Mouse (Mus musculus) embryonic facial prominence, embryonic 13.5 days (tissue): Measurements from ENCODE around the gene Ywhah. TPM values are rescaled to one million over a fixed set of nuclear protein-coding genes. Genes with fewer than 3 reads are reported as not detected.
"Not testable (repeated sequence)": the region's sequence is repeated elsewhere in the genome, so short reads cannot be mapped to it uniquely, and the experiment has no call there.

Experiments used
- ATAC-seq: fragments of 200-750 bp; cut with Nextera tagmentation; 2 replicates; pipeline ENCODE4 v1.8.0; 2017; ENCODE audit warnings: low read depth; ENCODE audit not compliant: insufficient number of reproducible peaks, insufficient read depth, low FRiP score, low TSS enrichment
- H3K27ac ChIP-seq: fragments of 300-500 bp; sonication (generic); 2 replicates; pipeline ENCODE4 v1.5.1; 2015; ENCODE audit warnings: moderate library complexity, mild to moderate bottlenecking, inconsistent platforms
- H3K27me3 ChIP-seq: fragments of 300-500 bp; sonication (generic); 2 replicates; pipeline ENCODE4 v1.6.1; 2015; ENCODE audit warnings: mild to moderate bottlenecking, inconsistent platforms
- H3K36me3 ChIP-seq: fragments of 300-500 bp; sonication (generic); 2 replicates; pipeline ENCODE4 v1.6.1; 2015; ENCODE audit warnings: mild to moderate bottlenecking, inconsistent platforms
- H3K4me1 ChIP-seq: fragments of 300-500 bp; sonication (generic); 2 replicates; pipeline ENCODE4 v1.6.1; 2015; ENCODE audit warnings: inconsistent platforms
- H3K4me2 ChIP-seq: fragments of 300-500 bp; sonication (generic); 2 replicates; pipeline ENCODE4 v1.6.1; 2015; ENCODE audit warnings: moderate library complexity, mild to moderate bottlenecking, inconsistent platforms
- H3K4me3 ChIP-seq: fragments of 300-500 bp; sonication (generic); 2 replicates; pipeline ENCODE4 v1.5.1; 2015; ENCODE audit warnings: mild to moderate bottlenecking, inconsistent platforms
- H3K9ac ChIP-seq: fragments of 300-500 bp; sonication (generic); 2 replicates; pipeline ENCODE4 v1.6.1; 2015; ENCODE audit warnings: mild to moderate bottlenecking, inconsistent platforms
- H3K9me3 ChIP-seq: fragments of 300-500 bp; sonication (generic); 2 replicates; pipeline ENCODE4 v1.6.1; 2016; ENCODE audit warnings: inconsistent platforms
- WGBS: fragments of 180-500 bp; shearing (Covaris S2); methylation state at CpG from one replicate; pipeline ENCODE4 v1.1.7; 2015; ENCODE audit warnings: mixed read lengths; 5-methylcytosine and 5-hydroxymethylcytosine counted together
- polyA plus RNA-seq: library from polyadenylated mRNA; unstranded; fragments of >200 nt; fragmentation: Nextera tagmentation; extraction: Ambion mirVana; gene quantifications from 2 replicates; pipeline ENCODE4 v1.2.1, GENCODE M21; 2015

The Ywhah gene
- polyA plus RNA-seq, 1 experiment from 2014 or later: 384 TPM

GRCm38 (mm10) chr5:33015579-33015978, 3.0 kb upstream of the Ywhah start:
- WGBS: 73% methylated on average over 5 of the region's 5 CpGs
- no peak for ATAC-seq

GRCm38 (mm10) chr5:33018189-33018560, 441 bp upstream of the Ywhah start:
- WGBS: 4% methylated on average over 15 of the region's 15 CpGs
- Histone ChIP-seq H3K27me3 (no peaks in the 10 kb centered on the region), H3K9ac (peak overlapping the region; percentile 85), H3K27ac (peak overlapping the region; percentile 99), H3K4me3 (peak overlapping the region; percentile 84), H3K4me1 (peaks cover 17% of the 10 kb centered on the region), H3K36me3 (0 out of 2 replicates have a peak, but pooled peaks cover 5% of the 10 kb centered on the region), H3K9me3 (no peaks in the 10 kb centered on the region), H3K4me2 (peak overlapping the region; percentile 82)
- no peak; the same call in none of the 2 replicates for ATAC-seq

More at GRCm38 (mm10) chr5:33015579-33015978, 3.0 kb upstream of the Ywhah start:
- peaks cover 20% of the 10 kb centered on the region for H3K4me1 ChIP-seq
- H3K36me3 ChIP-seq: no peaks in the 10 kb centered on the region
- no peaks in the 10 kb centered on the region for H3K27me3 ChIP-seq
- no peaks in the 10 kb centered on the region for H3K9me3 ChIP-seq
- no peak overlapping the region for H3K9ac ChIP-seq
- no peak overlapping the region for H3K4me2 ChIP-seq
- H3K4me3 ChIP-seq: no peak overlapping the region
- no peak overlapping the region for H3K27ac ChIP-seq

- Histone ChIP-seq H3K9me3 (no peaks in the 10 kb centered on the region), H3K27me3 (no peaks in the 10 kb centered on the region), H3K9ac (peak overlapping the region; percentile 97), H3K36me3 (peaks cover 10% of the 10 kb centered on the region; the same call in 1 of the 2 replicates), H3K27ac (peak overlapping the region; percentile 99), H3K4me1 (peaks cover 17% of the 10 kb centered on the region), H3K4me3 (peak overlapping the region; percentile 84), H3K4me2 (peak overlapping the region; percentile 82)
- under 1% methylated on average over 12 of the region's 12 CpGs for WGBS
- no peak for ATAC-seq
These were observed 808 bp downstream of the Ywhah start for GRCm38 (mm10) chr5:33019426-33019821.

- Histone ChIP-seq H3K4me1 (peaks cover 17% of the 10 kb centered on the region), H3K9ac (no peak overlapping the region), H3K4me2 (no peak overlapping the region), H3K27me3 (no peaks in the 10 kb centered on the region), H3K4me3 (no peak overlapping the region), H3K36me3 (peaks cover 27% of the 10 kb centered on the region), H3K27ac (no peak overlapping the region), H3K9me3 (no peaks in the 10 kb centered on the region)
- ATAC-seq: no peak
- 84% methylated on average over 2 of the region's 2 CpGs for WGBS
These were observed 3.0 kb downstream of the Ywhah start for GRCm38 (mm10) chr5:33021622-33022021.

- Histone ChIP-seq H3K36me3 (peaks cover 32% of the 10 kb centered on the region), H3K4me2 (no peak overlapping the region)
These were observed 4.7 kb downstream of the Ywhah start for GRCm38 (mm10) chr5:33023337-33023736.

GRCm38 (mm10) chr5:33024474-33024873, 5.9 kb downstream of the Ywhah start:
- 83% methylated on average over 5 of the region's 5 CpGs for WGBS
- peaks cover 17% of the 10 kb centered on the region for H3K4me1 ChIP-seq
- no peak overlapping the region for H3K27ac ChIP-seq
- no peak overlapping the region for H3K4me3 ChIP-seq
- no peaks in the 10 kb centered on the region for H3K9me3 ChIP-seq
- no peak for ATAC-seq
- H3K27me3 ChIP-seq: no peaks in the 10 kb centered on the region
- no peak overlapping the region for H3K9ac ChIP-seq
- H3K36me3 ChIP-seq: peaks cover 35% of the 10 kb centered on the region
- no peak overlapping the region for H3K4me2 ChIP-seq

More at GRCm38 (mm10) chr5:33023337-33023736, 4.7 kb downstream of the Ywhah start:
- no peak for ATAC-seq
- no peak overlapping the region for H3K9ac ChIP-seq
- WGBS: 96% methylated on average over 4 of the region's 4 CpGs
- H3K4me3 ChIP-seq: no peak overlapping the region
- H3K27me3 ChIP-seq: no peaks in the 10 kb centered on the region
- H3K27ac ChIP-seq: no peak overlapping the region
- no peaks in the 10 kb centered on the region for H3K9me3 ChIP-seq
- peaks cover 17% of the 10 kb centered on the region for H3K4me1 ChIP-seq

GRCm38 (mm10) chr5:33028656-33029055, 10.0 kb downstream of the Ywhah start:
- no peak for ATAC-seq
- no peak overlapping the region for H3K9ac ChIP-seq
- H3K4me2 ChIP-seq: no peak overlapping the region
- H3K4me3 ChIP-seq: no peak overlapping the region
- WGBS: 73% methylated on average over 2 of the region's 2 CpGs
- H3K4me1 ChIP-seq: 0 out of 2 replicates have a peak, but pooled peaks cover 2% of the 10 kb centered on the region
- no peaks in the 10 kb centered on the region for H3K27me3 ChIP-seq
- no peak overlapping the region for H3K27ac ChIP-seq
- H3K9me3 ChIP-seq: no peaks in the 10 kb centered on the region
- peaks cover 31% of the 10 kb centered on the region for H3K36me3 ChIP-seq

- H3K4me2 ChIP-seq: no peak overlapping the region
- H3K27ac ChIP-seq: no peak overlapping the region
- H3K9me3 ChIP-seq: no peaks in the 10 kb centered on the region
- no peak for ATAC-seq
- no peaks in the 10 kb centered on the region for H3K27me3 ChIP-seq
- H3K9ac ChIP-seq: no peak overlapping the region
- no peak overlapping the region for H3K4me3 ChIP-seq
- peaks cover 15% of the 10 kb centered on the region for H3K36me3 ChIP-seq
- H3K4me1 ChIP-seq: 0 out of 2 replicates have a peak, but pooled peaks cover 2% of the 10 kb centered on the region
- WGBS: 65% methylated on average over 4 of the region's 4 CpGs
These were observed 12.0 kb downstream of the Ywhah start for GRCm38 (mm10) chr5:33030425-33031175.

- Histone ChIP-seq H3K9ac (0 out of 2 replicates have a peak overlapping the region, but pooled peaks have one; percentile 16), H3K4me2 (no peak overlapping the region), H3K4me1 (0 out of 2 replicates have a peak, but pooled peaks cover 2% of the 10 kb centered on the region), H3K9me3 (no peaks in the 10 kb centered on the region), H3K36me3 (peaks cover 8% of the 10 kb centered on the region), H3K27me3 (no peaks in the 10 kb centered on the region), H3K27ac (no peak overlapping the region), H3K4me3 (no peak overlapping the region)
- no peak for ATAC-seq
- 81% methylated on average over 10 of the region's 10 CpGs for WGBS
These were observed 13.6 kb downstream of the Ywhah start for GRCm38 (mm10) chr5:33032036-33032773.

- Histone ChIP-seq H3K27me3 (no peaks in the 10 kb centered on the region), H3K4me2 (no peak overlapping the region), H3K36me3 (peaks cover 5% of the 10 kb centered on the region), H3K4me3 (no peak overlapping the region), H3K4me1 (0 out of 2 replicates have a peak, but pooled peaks cover 2% of the 10 kb centered on the region), H3K27ac (no peak overlapping the region), H3K9ac (no peak overlapping the region), H3K9me3 (no peaks in the 10 kb centered on the region)
- no peak for ATAC-seq
- 0% methylated on average over 4 of the region's 4 CpGs for WGBS
These were observed 14.5 kb downstream of the Ywhah start for GRCm38 (mm10) chr5:33033121-33033520.

- not testable (repeated sequence) for H3K9me3 ChIP-seq, H3K4me1 ChIP-seq, H3K4me2 ChIP-seq, H3K4me3 ChIP-seq, ATAC-seq, H3K27me3 ChIP-seq, H3K27ac ChIP-seq, H3K9ac ChIP-seq, H3K36me3 ChIP-seq
- WGBS: 46% methylated on average over 8 of the region's 8 CpGs
These were observed 15.0 kb downstream of the Ywhah start for GRCm38 (mm10) chr5:33033633-33034032.
